Mouse (Mus musculus) hindbrain, embryonic 10.5 days (tissue): ENCODE results near the gene Lzic. TPM values are rescaled to one million over a fixed set of nuclear protein-coding genes. Genes with fewer than 3 reads are reported as not detected.

Source experiments
- DNase-seq: peaks from one replicate; pipeline ENCODE4 v3.0.0-alpha.2; 2017; ENCODE audit warnings: low spot score
- H3K27ac ChIP-seq: fragments of 300-500 bp; sonication (generic); 2 replicates; pipeline ENCODE4 v1.5.1; 2016; ENCODE audit warnings: mild to moderate bottlenecking, moderate library complexity
- H3K27me3 ChIP-seq: fragments of 300-500 bp; sonication (generic); 2 replicates; pipeline ENCODE4 v1.6.1; 2016; ENCODE audit warnings: mild to moderate bottlenecking; ENCODE audit not compliant: poor library complexity, insufficient read depth, severe bottlenecking
- H3K36me3 ChIP-seq: fragments of 300-500 bp; sonication (generic); 2 replicates; pipeline ENCODE4 v1.6.1; 2016; ENCODE audit warnings: mild to moderate bottlenecking, moderate library complexity
- H3K4me1 ChIP-seq: fragments of 300-500 bp; sonication (generic); replicated peaks from 2 replicates; pipeline ENCODE4 v1.6.1; 2016; ENCODE audit warnings: mild to moderate bottlenecking
- H3K4me3 ChIP-seq: fragments of 300-500 bp; sonication (generic); 2 replicates; pipeline ENCODE4 v1.5.1; 2016; ENCODE audit warnings: mild to moderate bottlenecking, moderate library complexity
- H3K9me3 ChIP-seq: fragments of 300-500 bp; sonication (generic); 2 replicates; pipeline ENCODE4 v1.6.1; 2016; ENCODE audit warnings: mild to moderate bottlenecking, moderate library complexity
- WGBS: fragments of 180-500 bp; shearing (Covaris S2); methylation state at CpG from one replicate; pipeline ENCODE4 v1.1.7; 2016; 5-methylcytosine and 5-hydroxymethylcytosine counted together
- polyA plus RNA-seq: library from polyadenylated mRNA; unstranded; fragments of >200 nt; fragmentation: Nextera tagmentation; extraction: Ambion mirVana; gene quantifications from 2 replicates; pipeline ENCODE4 v1.2.1, GENCODE M21; 2016

Gene Lzic
- polyA plus RNA-seq, 1 experiment from 2014 or later: 49.0 TPM

GRCm38 (mm10) chr4:149518351-149519220, 33.6 kb downstream of the Lzic start:
- no peaks in the 10 kb centered on the region for H3K27me3 ChIP-seq
- H3K9me3 ChIP-seq: no peaks in the 10 kb centered on the region
- peak; percentile 41 for DNase-seq
- WGBS: 5% methylated on average over 52 of the region's 52 CpGs
- H3K36me3 ChIP-seq: peaks cover 2% of the 10 kb centered on the region; the same call in 1 of the 2 replicates
- H3K4me1 ChIP-seq: peaks cover 46% of the 10 kb centered on the region
- H3K27ac ChIP-seq: peak overlapping the region; percentile 92
- H3K4me3 ChIP-seq: peak overlapping the region; percentile 84

- Histone ChIP-seq H3K36me3 (peaks cover 3% of the 10 kb centered on the region), H3K27ac (no peak overlapping the region), H3K4me3 (no peak overlapping the region), H3K4me1 (peaks cover 68% of the 10 kb centered on the region), H3K9me3 (no peaks in the 10 kb centered on the region), H3K27me3 (no peaks in the 10 kb centered on the region)
- DNase-seq: no peak
- 70% methylated on average over 10 of the region's 10 CpGs for WGBS
Measured at GRCm38 (mm10) chr4:149521258-149521657, 36.2 kb downstream of the Lzic start.

GRCm38 (mm10) chr4:149523961-149524360, 38.9 kb downstream of the Lzic start:
- H3K4me3 ChIP-seq: no peak overlapping the region
- 79% methylated on average over 6 of the region's 6 CpGs for WGBS
- DNase-seq: no peak
- H3K27ac ChIP-seq: no peak overlapping the region
- no peaks in the 10 kb centered on the region for H3K27me3 ChIP-seq
- no peaks in the 10 kb centered on the region for H3K9me3 ChIP-seq
- H3K36me3 ChIP-seq: peaks cover 3% of the 10 kb centered on the region
- H3K4me1 ChIP-seq: peaks cover 63% of the 10 kb centered on the region

- Histone ChIP-seq H3K36me3 (peaks cover 3% of the 10 kb centered on the region), H3K9me3 (no peaks in the 10 kb centered on the region), H3K4me3 (no peak overlapping the region), H3K27ac (0 out of 2 replicates have a peak overlapping the region, but pooled peaks have one; percentile 18), H3K4me1 (peaks cover 64% of the 10 kb centered on the region), H3K27me3 (no peaks in the 10 kb centered on the region)
- DNase-seq: no peak
- WGBS: 91% methylated on average over 4 of the region's 4 CpGs
Measured at GRCm38 (mm10) chr4:149525170-149525569, 40.1 kb downstream of the Lzic start.

GRCm38 (mm10) chr4:149525811-149526210, 40.8 kb downstream of the Lzic start:
- 78% methylated on average over 6 of the region's 6 CpGs for WGBS
- no peak overlapping the region for H3K4me3 ChIP-seq
- H3K4me1 ChIP-seq: peaks cover 57% of the 10 kb centered on the region
- H3K27me3 ChIP-seq: no peaks in the 10 kb centered on the region
- H3K9me3 ChIP-seq: no peaks in the 10 kb centered on the region
- H3K36me3 ChIP-seq: peaks cover 3% of the 10 kb centered on the region
- no peak for DNase-seq
- H3K27ac ChIP-seq: no peak overlapping the region

GRCm38 (mm10) chr4:149526330-149526729, 41.3 kb downstream of the Lzic start:
- Histone ChIP-seq H3K9me3 (no peaks in the 10 kb centered on the region), H3K36me3 (peaks cover 3% of the 10 kb centered on the region), H3K4me3 (no peak overlapping the region), H3K4me1 (peaks cover 52% of the 10 kb centered on the region), H3K27ac (no peak overlapping the region), H3K27me3 (no peaks in the 10 kb centered on the region)
- no peak for DNase-seq
- WGBS: 54% methylated on average over 7 of the region's 7 CpGs

- Histone ChIP-seq H3K36me3 (peaks cover 7% of the 10 kb centered on the region), H3K27ac (no peak overlapping the region), H3K4me3 (no peak overlapping the region), H3K9me3 (no peaks in the 10 kb centered on the region), H3K27me3 (no peaks in the 10 kb centered on the region), H3K4me1 (peaks cover 50% of the 10 kb centered on the region)
- DNase-seq: no peak
- 84% methylated on average over 15 of the region's 15 CpGs for WGBS
Measured at GRCm38 (mm10) chr4:149527621-149528354, 42.8 kb downstream of the Lzic start.

- peaks cover 7% of the 10 kb centered on the region; the same call in 1 of the 2 replicates for H3K36me3 ChIP-seq
- H3K27me3 ChIP-seq: no peaks in the 10 kb centered on the region
- 74% methylated on average over 6 of the region's 6 CpGs for WGBS
- DNase-seq: no peak
- peaks cover 34% of the 10 kb centered on the region for H3K4me1 ChIP-seq
- H3K4me3 ChIP-seq: no peak overlapping the region
- H3K9me3 ChIP-seq: no peaks in the 10 kb centered on the region
- H3K27ac ChIP-seq: peak overlapping the region; percentile 35; the same call in 1 of the 2 replicates
Measured at GRCm38 (mm10) chr4:149529691-149530090, 44.7 kb downstream of the Lzic start.

- H3K36me3 ChIP-seq: peaks cover 5% of the 10 kb centered on the region; the same call in 1 of the 2 replicates
- no peak for DNase-seq
- no peaks in the 10 kb centered on the region for H3K27me3 ChIP-seq
- H3K4me1 ChIP-seq: peaks cover 20% of the 10 kb centered on the region
- no peaks in the 10 kb centered on the region for H3K9me3 ChIP-seq
- H3K4me3 ChIP-seq: no peak overlapping the region
- no peak overlapping the region for H3K27ac ChIP-seq
- 85% methylated on average over 8 of the region's 8 CpGs for WGBS
Measured at GRCm38 (mm10) chr4:149539441-149539840, 54.4 kb downstream of the Lzic start.

- H3K27ac ChIP-seq: no peak overlapping the region
- H3K4me1 ChIP-seq: peaks cover 26% of the 10 kb centered on the region
- peaks cover 23% of the 10 kb centered on the region for H3K36me3 ChIP-seq
- no peak for DNase-seq
- 76% methylated on average over 5 of the region's 5 CpGs for WGBS
- no peaks in the 10 kb centered on the region for H3K9me3 ChIP-seq
- no peak overlapping the region for H3K4me3 ChIP-seq
- no peaks in the 10 kb centered on the region for H3K27me3 ChIP-seq
Measured at GRCm38 (mm10) chr4:149541935-149542334, 56.9 kb downstream of the Lzic start.

GRCm38 (mm10) chr4:149542431-149542830, 57.4 kb downstream of the Lzic start:
- H3K27ac ChIP-seq: no peak overlapping the region
- WGBS: 82% methylated on average over 12 of the region's 12 CpGs
- DNase-seq: no peak

GRCm38 (mm10) chr4:149542927-149543553, 58.0 kb downstream of the Lzic start:
- no peak overlapping the region for H3K4me3 ChIP-seq
- WGBS: 53% methylated on average over 10 of the region's 10 CpGs
- no peak overlapping the region for H3K27ac ChIP-seq
- no peaks in the 10 kb centered on the region for H3K9me3 ChIP-seq
- peak; percentile 85 for DNase-seq
- H3K4me1 ChIP-seq: peaks cover 26% of the 10 kb centered on the region
- H3K36me3 ChIP-seq: peaks cover 33% of the 10 kb centered on the region
- H3K27me3 ChIP-seq: no peaks in the 10 kb centered on the region

More at GRCm38 (mm10) chr4:149542431-149542830, 57.4 kb downstream of the Lzic start:
- Histone ChIP-seq H3K4me1 (peaks cover 26% of the 10 kb centered on the region), H3K36me3 (peaks cover 27% of the 10 kb centered on the region), H3K9me3 (no peaks in the 10 kb centered on the region), H3K27me3 (no peaks in the 10 kb centered on the region), H3K4me3 (no peak overlapping the region)
